Mouse (Mus musculus) small intestine, adult 2 months (tissue): ENCODE results near the gene Scimp.

Experiments used
- CTCF ChIP-seq: fragments of 200-500 bp; IDR thresholded peaks from 2 replicates; pipeline ENCODE4 v1.5.1; 2012; ENCODE audit warnings: low read depth, mild to moderate bottlenecking, control low read depth, inconsistent platforms, low read length, moderate library complexity, mixed read lengths; ENCODE audit not compliant: insufficient replicate concordance, insufficient read length; ENCODE audit errors: extremely low read depth
- POLR2A ChIP-seq: fragments of 200-500 bp; IDR thresholded peaks from 2 replicates; pipeline ENCODE4 v1.6.1; 2012; ENCODE audit warnings: low read depth, mild to moderate bottlenecking, control low read depth, inconsistent platforms, low read length, moderate library complexity

GRCm38 (mm10) chr11:70808101-70808500, 4.3 kb downstream of the Scimp start:
- TF ChIP-seq CTCF (no peak), POLR2A (no peak)
